Mouse (Mus musculus) neural tube, embryonic 14.5 days (tissue): Measurements from ENCODE around the gene Uchl4. TPM values are rescaled to one million over a fixed set of nuclear protein-coding genes. Genes with fewer than 3 reads are reported as not detected.

Source experiments
- ATAC-seq: fragments of 200-750 bp; cut with Nextera tagmentation; 2 replicates; pipeline ENCODE4 v1.8.0; 2017; ENCODE audit warnings: low read depth, mild to moderate bottlenecking, moderate TSS enrichment, moderate library complexity
- H3K27ac ChIP-seq: fragments of 300-500 bp; sonication (generic); 2 replicates; pipeline ENCODE4 v1.5.1; 2014; ENCODE audit warnings: low read depth, mild to moderate bottlenecking, control low read depth, low read length, moderate library complexity, mixed read lengths
- H3K27me3 ChIP-seq: fragments of 300-500 bp; sonication (generic); 2 replicates; pipeline ENCODE4 v1.6.1; 2014; ENCODE audit warnings: low read length; ENCODE audit not compliant: control insufficient read depth, insufficient read depth
- H3K36me3 ChIP-seq: fragments of 300-500 bp; sonication (generic); 2 replicates; pipeline ENCODE4 v1.6.1; 2014; ENCODE audit warnings: low read length, mixed read lengths; ENCODE audit not compliant: control insufficient read depth, insufficient read depth
- H3K4me1 ChIP-seq: fragments of 300-500 bp; sonication (generic); 2 replicates; pipeline ENCODE4 v1.6.1; 2014; ENCODE audit warnings: low read length; ENCODE audit not compliant: control insufficient read depth, insufficient read depth
- H3K4me2 ChIP-seq: fragments of 300-500 bp; sonication (generic); 2 replicates; pipeline ENCODE4 v1.6.1; 2014; ENCODE audit warnings: mild to moderate bottlenecking, low read depth, low read length, control low read depth
- H3K4me3 ChIP-seq: fragments of 300-500 bp; sonication (generic); 2 replicates; pipeline ENCODE4 v1.5.1; 2014; ENCODE audit warnings: low read depth, low read length, control low read depth, mixed read lengths
- H3K9ac ChIP-seq: fragments of 300-500 bp; sonication (generic); replicated peaks from 2 replicates; pipeline ENCODE4 v1.6.1; 2014; ENCODE audit warnings: low read depth, mild to moderate bottlenecking, control low read depth, low read length, mixed read lengths
- H3K9me3 ChIP-seq: fragments of 300-500 bp; sonication (generic); 2 replicates; pipeline ENCODE4 v1.6.1; 2016; ENCODE audit warnings: low read length; ENCODE audit not compliant: control insufficient read depth
- WGBS: fragments of 180-500 bp; shearing (Covaris S2); extraction: QIAGEN DNeasy Blood & Tissue Kit; methylation state at CpG from one replicate; pipeline ENCODE4 v1.1.7; 2014; 5-methylcytosine and 5-hydroxymethylcytosine counted together
- polyA plus RNA-seq: library from polyadenylated mRNA; unstranded; fragments of >200 nt; fragmentation: Nextera tagmentation; extraction: Ambion mirVana; gene quantifications from 2 replicates; pipeline ENCODE4 v1.2.1, GENCODE M21; 2014

Gene Uchl4
- polyA plus RNA-seq, 1 experiment from 2014 or later = 3.4 TPM

DNA sequence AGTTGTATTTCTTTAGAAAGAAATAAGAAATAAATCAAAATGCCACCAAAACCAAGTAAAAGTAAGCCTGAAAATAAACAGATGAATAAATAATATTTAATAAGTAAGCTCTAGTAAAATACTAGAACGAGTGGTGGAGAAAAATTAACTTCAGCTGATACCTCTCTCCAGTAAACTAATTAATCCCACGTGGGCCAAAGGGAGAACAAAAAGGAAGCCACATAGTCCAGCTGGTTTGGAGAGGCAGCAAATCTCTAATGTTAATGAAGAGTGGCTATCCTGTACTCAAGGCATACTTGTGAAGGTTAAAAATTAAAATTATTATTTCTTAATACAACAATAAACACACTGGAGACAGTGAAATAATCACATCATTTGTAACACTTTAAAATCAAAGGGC lies 5.1 kb downstream of the Uchl4 start:
- no peak for ATAC-seq
- H3K36me3 ChIP-seq = no peaks in the 10 kb centered on the region
- H3K27me3 ChIP-seq = no peaks in the 10 kb centered on the region
- H3K9me3 ChIP-seq = no peaks in the 10 kb centered on the region
- no peaks in the 10 kb centered on the region; the same call in 1 of the 2 replicates for H3K4me1 ChIP-seq
- H3K4me3 ChIP-seq = no peak overlapping the region
- H3K9ac ChIP-seq = no peak overlapping the region
- no peak overlapping the region for H3K27ac ChIP-seq
- no peak overlapping the region for H3K4me2 ChIP-seq
- WGBS = 49% methylated on average over 2 of the region's 2 CpGs

- H3K9ac ChIP-seq = no peak overlapping the region
- WGBS = 62% methylated on average over 8 of the region's 8 CpGs
- H3K9me3 ChIP-seq = no peaks in the 10 kb centered on the region
- H3K27ac ChIP-seq = no peak overlapping the region
- H3K4me1 ChIP-seq = no peaks in the 10 kb centered on the region; the same call in 1 of the 2 replicates
- H3K4me2 ChIP-seq = no peak overlapping the region
- H3K36me3 ChIP-seq = no peaks in the 10 kb centered on the region
- no peak overlapping the region for H3K4me3 ChIP-seq
- H3K27me3 ChIP-seq = no peaks in the 10 kb centered on the region
- ATAC-seq = no peak
Measured at GRCm38 (mm10) chr9:64240681-64241080, 5.7 kb downstream of the Uchl4 start.

- no peaks in the 10 kb centered on the region for H3K27me3 ChIP-seq
- no peak overlapping the region for H3K9ac ChIP-seq
- H3K9me3 ChIP-seq = no peaks in the 10 kb centered on the region
- 63% methylated on average over 6 of the region's 6 CpGs for WGBS
- no peak overlapping the region for H3K4me3 ChIP-seq
- H3K27ac ChIP-seq = no peak overlapping the region
- H3K36me3 ChIP-seq = no peaks in the 10 kb centered on the region
- no peak overlapping the region for H3K4me2 ChIP-seq
- ATAC-seq = no peak
- no peaks in the 10 kb centered on the region; the same call in 1 of the 2 replicates for H3K4me1 ChIP-seq
Measured at GRCm38 (mm10) chr9:64242381-64242831, 7.4 kb downstream of the Uchl4 start.

DNA sequence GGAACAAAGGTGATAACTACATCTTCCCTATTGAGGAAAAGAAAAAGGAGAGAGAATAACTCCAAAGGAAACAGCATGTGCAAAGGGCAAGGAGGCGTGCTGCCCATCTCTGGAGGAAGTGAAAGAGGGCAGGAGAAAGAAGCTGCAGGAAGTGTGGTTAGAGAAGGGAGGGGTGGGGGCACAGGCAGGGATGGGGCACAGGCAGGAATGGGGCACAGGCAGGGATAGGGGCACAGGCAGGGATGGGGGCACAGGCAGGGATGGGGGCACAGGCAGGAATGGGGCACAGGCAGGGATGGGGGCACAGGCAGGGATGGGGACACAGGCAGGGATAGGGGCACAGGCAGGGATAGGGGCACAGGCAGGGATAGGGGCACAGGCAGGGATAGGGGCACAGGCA lies 14.4 kb downstream of the Uchl4 start:
- 79% methylated on average over 1 of the region's 1 CpGs for WGBS
- Histone ChIP-seq H3K9ac (no peak overlapping the region), H3K4me2 (no peak overlapping the region), H3K27ac (no peak overlapping the region), H3K4me1 (peaks cover 9% of the 10 kb centered on the region), H3K36me3 (no peaks in the 10 kb centered on the region), H3K9me3 (no peaks in the 10 kb centered on the region), H3K27me3 (no peaks in the 10 kb centered on the region), H3K4me3 (no peak overlapping the region)
- no peak for ATAC-seq

GRCm38 (mm10) chr9:64250111-64250730 lies 15.2 kb downstream of the Uchl4 start:
- Histone ChIP-seq H3K4me2 (no peak overlapping the region), H3K27ac (no peak overlapping the region), H3K4me3 (no peak overlapping the region), H3K9me3 (no peaks in the 10 kb centered on the region), H3K9ac (no peak overlapping the region), H3K27me3 (no peaks in the 10 kb centered on the region), H3K36me3 (no peaks in the 10 kb centered on the region), H3K4me1 (peaks cover 9% of the 10 kb centered on the region)
- no peak for ATAC-seq

- no peaks in the 10 kb centered on the region for H3K36me3 ChIP-seq
- no peaks in the 10 kb centered on the region for H3K27me3 ChIP-seq
- WGBS = under 1% methylated on average over 16 of the region's 16 CpGs
- H3K4me3 ChIP-seq = peak overlapping the region; percentile 86
- H3K9me3 ChIP-seq = no peaks in the 10 kb centered on the region
- H3K9ac ChIP-seq = peak overlapping the region; percentile 72
- ATAC-seq = no peak
- H3K27ac ChIP-seq = peak overlapping the region; percentile 88
- H3K4me1 ChIP-seq = peaks cover 9% of the 10 kb centered on the region
- peak overlapping the region; percentile 80 for H3K4me2 ChIP-seq
Measured at GRCm38 (mm10) chr9:64252591-64253020, 17.6 kb downstream of the Uchl4 start.

DNA sequence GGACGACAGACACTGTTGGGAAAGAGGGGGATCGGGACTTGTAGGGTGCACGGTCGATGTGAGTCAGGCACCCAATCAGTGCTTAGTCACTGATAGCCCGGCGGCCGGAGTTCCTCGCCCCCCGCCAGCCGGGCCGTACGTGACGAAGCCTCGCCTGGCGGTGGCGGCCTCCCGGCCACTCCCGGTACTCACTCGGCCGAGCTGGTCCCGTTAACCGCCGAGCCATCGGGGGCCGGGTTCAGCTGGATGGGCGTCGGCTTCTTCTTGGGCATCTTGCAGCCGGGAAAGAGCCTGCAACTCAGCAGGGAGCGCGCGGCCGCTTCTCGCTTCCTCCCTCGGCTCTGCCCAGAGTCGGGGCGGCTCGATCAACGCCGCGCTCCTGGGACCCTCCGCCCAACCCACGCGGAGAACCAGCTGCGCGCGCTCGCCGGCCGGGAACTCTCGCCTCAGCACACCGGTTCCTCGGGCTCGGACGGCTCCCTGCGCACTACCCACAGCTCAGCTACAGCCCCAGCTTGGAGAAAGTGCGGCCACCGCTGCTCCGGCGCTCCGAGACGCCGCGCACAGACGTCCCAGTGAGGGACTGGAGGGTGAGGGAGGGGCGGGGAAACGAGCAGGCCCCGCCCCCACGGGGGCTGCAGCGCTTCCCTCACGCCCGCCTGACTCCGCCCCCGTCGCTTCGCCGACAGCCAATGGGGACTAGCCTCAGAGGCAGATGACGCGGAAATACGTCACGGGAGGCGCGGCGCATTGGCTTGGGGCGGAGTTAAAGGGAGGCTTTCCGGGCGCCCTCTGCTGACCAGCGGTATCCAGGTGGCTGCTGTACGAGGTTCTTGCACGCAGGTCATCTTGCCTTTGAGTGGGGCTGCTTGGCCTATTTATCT lies 18.3 kb downstream of the Uchl4 start, which contains the start of gene Map2k1:
Gene Map2k1, minus strand, starts transcription at position 611 of the 884 bp plus-strand sequence.
- under 1% methylated on average over 88 of the region's 89 CpGs for WGBS

GRCm38 (mm10) chr9:64255422-64255821 lies 20.4 kb downstream of the Uchl4 start:
- H3K9me3 ChIP-seq = no peaks in the 10 kb centered on the region
- no peak for ATAC-seq

More for the DNA sequence above, 18.3 kb downstream of the Uchl4 start, which contains the start of gene Map2k1:
- Histone ChIP-seq H3K27me3 (no peaks in the 10 kb centered on the region), H3K9ac (peak within 1 kb of the TSS; percentile 72), H3K9me3 (no peaks in the 10 kb centered on the region), H3K27ac (peak within 1 kb of the TSS; percentile 88), H3K4me2 (peak within 1 kb of the TSS; percentile 80), H3K36me3 (no peaks in the 10 kb centered on the region), H3K4me3 (peak within 1 kb of the TSS; percentile 86), H3K4me1 (peaks cover 9% of the 10 kb centered on the region)
- ATAC-seq = peak; percentile 97

DNA sequence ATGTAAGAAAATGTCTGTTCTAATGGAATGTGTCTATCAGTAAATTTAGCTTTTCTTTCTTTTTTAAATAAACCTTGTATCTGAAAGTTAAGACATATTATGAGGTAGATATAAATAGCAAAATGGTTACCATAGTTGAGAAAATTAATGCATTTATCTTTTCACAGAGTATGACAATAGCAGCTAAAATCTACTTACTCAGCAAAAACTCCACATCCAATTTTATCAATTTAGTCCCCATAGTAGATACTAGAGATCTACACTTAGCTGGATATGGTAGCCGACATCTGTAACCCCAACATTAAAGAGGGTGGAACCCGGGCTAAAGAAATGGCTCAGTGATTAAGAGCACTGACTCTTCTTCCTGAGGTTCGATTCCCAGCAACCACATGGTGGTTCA lies 21.2 kb downstream of the Uchl4 start:
- Histone ChIP-seq H3K9me3 (no peaks in the 10 kb centered on the region), H3K4me3 (no peak overlapping the region), H3K27ac (no peak overlapping the region), H3K27me3 (no peaks in the 10 kb centered on the region), H3K36me3 (no peaks in the 10 kb centered on the region), H3K4me2 (no peak overlapping the region), H3K9ac (no peak overlapping the region), H3K4me1 (peaks cover 9% of the 10 kb centered on the region)
- WGBS = 94% methylated on average over 3 of the region's 3 CpGs
- no peak for ATAC-seq

More at GRCm38 (mm10) chr9:64255422-64255821, 20.4 kb downstream of the Uchl4 start:
- Histone ChIP-seq H3K4me2 (no peak overlapping the region), H3K4me3 (no peak overlapping the region), H3K27ac (no peak overlapping the region), H3K27me3 (no peaks in the 10 kb centered on the region), H3K4me1 (peaks cover 9% of the 10 kb centered on the region), H3K9ac (no peak overlapping the region), H3K36me3 (no peaks in the 10 kb centered on the region)
- WGBS = 86% methylated on average over 3 of the region's 3 CpGs
